Mouse (Mus musculus) embryonic facial prominence, embryonic 12.5 days (tissue): ENCODE data around the gene Pgls. TPM values are rescaled to one million over a fixed set of nuclear protein-coding genes. Genes with fewer than 3 reads are reported as not detected.

Source experiments
- ATAC-seq: fragments of 200-750 bp; cut with Nextera tagmentation; 2 replicates; pipeline ENCODE4 v1.8.0; 2017; ENCODE audit not compliant: insufficient number of reproducible peaks, insufficient read depth, low FRiP score, low TSS enrichment
- H3K27ac ChIP-seq: fragments of 300-500 bp; sonication (generic); 2 replicates; pipeline ENCODE4 v1.5.1; 2016; ENCODE audit warnings: mild to moderate bottlenecking
- H3K27me3 ChIP-seq: fragments of 300-500 bp; sonication (generic); 2 replicates; pipeline ENCODE4 v1.6.1; 2016; ENCODE audit warnings: mild to moderate bottlenecking, moderate library complexity
- H3K36me3 ChIP-seq: fragments of 300-500 bp; sonication (generic); 2 replicates; pipeline ENCODE4 v1.6.1; 2016; ENCODE audit warnings: mild to moderate bottlenecking
- H3K4me1 ChIP-seq: fragments of 300-500 bp; sonication (generic); 2 replicates; pipeline ENCODE4 v1.6.1; 2016
- H3K4me2 ChIP-seq: fragments of 300-500 bp; sonication (generic); replicated peaks from 2 replicates; pipeline ENCODE4 v1.6.1; 2016; ENCODE audit warnings: mild to moderate bottlenecking, moderate library complexity
- H3K4me3 ChIP-seq: fragments of 300-500 bp; sonication (generic); 2 replicates; pipeline ENCODE4 v1.5.1; 2016; ENCODE audit warnings: mild to moderate bottlenecking
- H3K9ac ChIP-seq: fragments of 300-500 bp; sonication (generic); 2 replicates; pipeline ENCODE4 v1.6.1; 2016; ENCODE audit warnings: mild to moderate bottlenecking, moderate library complexity
- H3K9me3 ChIP-seq: fragments of 300-500 bp; sonication (generic); 2 replicates; pipeline ENCODE4 v1.6.1; 2016; ENCODE audit warnings: mild to moderate bottlenecking, moderate library complexity
- WGBS: fragments of 180-500 bp; shearing (Covaris S2); methylation state at CpG from one replicate; pipeline ENCODE4 v1.1.7; 2016; 5-methylcytosine and 5-hydroxymethylcytosine counted together
- polyA plus RNA-seq: library from polyadenylated mRNA; unstranded; fragments of >200 nt; fragmentation: Nextera tagmentation; extraction: Ambion mirVana; gene quantifications from 2 replicates; pipeline ENCODE4 v1.2.1, GENCODE M21; 2016

The Pgls gene
- polyA plus RNA-seq = 230 and 236 TPM in 2 replicates

- H3K9me3 ChIP-seq = no peaks in the 10 kb centered on the region
- H3K4me2 ChIP-seq = peak within 1 kb of the TSS; percentile 92
- H3K9ac ChIP-seq = peak within 1 kb of the TSS; percentile 95
- peak; percentile 77 for ATAC-seq
- under 1% methylated on average over 71 of the region's 71 CpGs for WGBS
- peak within 1 kb of the TSS; percentile 93 for H3K4me3 ChIP-seq
- H3K36me3 ChIP-seq = no peaks in the 10 kb centered on the region
- H3K27me3 ChIP-seq = no peaks in the 10 kb centered on the region
- peaks cover 32% of the 10 kb centered on the region for H3K4me1 ChIP-seq
- peak within 1 kb of the TSS; percentile 98 for H3K27ac ChIP-seq
Measured at GRCm38 (mm10) chr8:71591471-71592373, at the start of gene Pgls. Pgls (plus strand) TSS chr8:71592176.

- peak within 1 kb of the TSS; percentile 89 for H3K4me2 ChIP-seq
- H3K9ac ChIP-seq = peak within 1 kb of the TSS; percentile 87
- 0 out of 2 replicates have a peak, but pooled peaks cover 3% of the 10 kb centered on the region for H3K27me3 ChIP-seq
- peaks cover 25% of the 10 kb centered on the region for H3K36me3 ChIP-seq
- no peaks in the 10 kb centered on the region for H3K9me3 ChIP-seq
- ATAC-seq = peak; percentile 87
- H3K4me3 ChIP-seq = peak within 1 kb of the TSS; percentile 91
- peaks cover 11% of the 10 kb centered on the region for H3K4me1 ChIP-seq
- H3K27ac ChIP-seq = 0 out of 2 replicates have a peak within 1 kb of the TSS, but pooled peaks have one; percentile 33
- under 1% methylated on average over 54 of the region's 55 CpGs for WGBS
Measured at GRCm38 (mm10) chr8:71542632-71543343, 49.2 kb upstream of the Pgls start, which contains the start of gene Mvb12a. Mvb12a (plus strand) TSS chr8:71542922.

- peaks cover 8% of the 10 kb centered on the region for H3K4me1 ChIP-seq
- H3K27ac ChIP-seq = no peak overlapping the region
- peak overlapping the region; percentile 87; the same call in 1 of the 2 replicates for H3K9ac ChIP-seq
- H3K4me3 ChIP-seq = peak overlapping the region; percentile 91
- H3K9me3 ChIP-seq = no peaks in the 10 kb centered on the region
- 0 out of 2 replicates have a peak, but pooled peaks cover 3% of the 10 kb centered on the region for H3K27me3 ChIP-seq
- WGBS = 87% methylated on average over 9 of the region's 9 CpGs
- no peak for ATAC-seq
- H3K4me2 ChIP-seq = peak overlapping the region; percentile 89
- peaks cover 32% of the 10 kb centered on the region for H3K36me3 ChIP-seq
Measured at GRCm38 (mm10) chr8:71543755-71544154, 48.2 kb upstream of the Pgls start.

- no peak overlapping the region for H3K4me3 ChIP-seq
- H3K9ac ChIP-seq = no peak overlapping the region
- no peaks in the 10 kb centered on the region for H3K27me3 ChIP-seq
- H3K36me3 ChIP-seq = peaks cover 32% of the 10 kb centered on the region
- peaks cover 8% of the 10 kb centered on the region for H3K4me1 ChIP-seq
- H3K9me3 ChIP-seq = no peaks in the 10 kb centered on the region
- no peak for ATAC-seq
- WGBS = 88% methylated on average over 11 of the region's 11 CpGs
- H3K4me2 ChIP-seq = no peak overlapping the region
- H3K27ac ChIP-seq = no peak overlapping the region
Measured at GRCm38 (mm10) chr8:71545053-71545452, 46.9 kb upstream of the Pgls start.

GRCm38 (mm10) chr8:71547590-71547989 is 44.4 kb upstream of the Pgls start:
- no peak overlapping the region for H3K4me2 ChIP-seq
- peaks cover 32% of the 10 kb centered on the region for H3K36me3 ChIP-seq
- H3K27me3 ChIP-seq = no peaks in the 10 kb centered on the region
- ATAC-seq = no peak
- 84% methylated on average over 7 of the region's 7 CpGs for WGBS
- H3K27ac ChIP-seq = no peak overlapping the region
- peaks cover 8% of the 10 kb centered on the region for H3K4me1 ChIP-seq
- H3K9me3 ChIP-seq = no peaks in the 10 kb centered on the region
- no peak overlapping the region for H3K9ac ChIP-seq
- no peak overlapping the region for H3K4me3 ChIP-seq

- H3K4me2 ChIP-seq = no peak overlapping the region
- peaks cover 4% of the 10 kb centered on the region for H3K27me3 ChIP-seq
- no peak for ATAC-seq
- peaks cover 3% of the 10 kb centered on the region; the same call in 1 of the 2 replicates for H3K4me1 ChIP-seq
- no peak overlapping the region for H3K9ac ChIP-seq
- H3K27ac ChIP-seq = no peak overlapping the region
- peaks cover 25% of the 10 kb centered on the region for H3K36me3 ChIP-seq
- no peaks in the 10 kb centered on the region for H3K9me3 ChIP-seq
- 65% methylated on average over 7 of the region's 7 CpGs for WGBS
- H3K4me3 ChIP-seq = no peak overlapping the region
Measured at GRCm38 (mm10) chr8:71550754-71551153, 41.2 kb upstream of the Pgls start.

- no peak overlapping the region for H3K4me3 ChIP-seq
- ATAC-seq = no peak
- no peak overlapping the region for H3K9ac ChIP-seq
- H3K9me3 ChIP-seq = no peaks in the 10 kb centered on the region
- peaks cover 3% of the 10 kb centered on the region; the same call in 1 of the 2 replicates for H3K4me1 ChIP-seq
- no peak overlapping the region for H3K4me2 ChIP-seq
- WGBS = 49% methylated on average over 6 of the region's 6 CpGs
- H3K27me3 ChIP-seq = peaks cover 25% of the 10 kb centered on the region
- H3K36me3 ChIP-seq = peaks cover 8% of the 10 kb centered on the region
- 0 out of 2 replicates have a peak overlapping the region, but pooled peaks have one; percentile 30 for H3K27ac ChIP-seq
Measured at GRCm38 (mm10) chr8:71552770-71553169, 39.2 kb upstream of the Pgls start.

GRCm38 (mm10) chr8:71554001-71554400 is 38.0 kb upstream of the Pgls start:
- no peak for ATAC-seq
- Histone ChIP-seq H3K27me3 (peaks cover 37% of the 10 kb centered on the region), H3K27ac (no peak overlapping the region), H3K4me1 (peaks cover 10% of the 10 kb centered on the region; the same call in 1 of the 2 replicates), H3K4me2 (no peak overlapping the region), H3K36me3 (no peaks in the 10 kb centered on the region), H3K9me3 (no peaks in the 10 kb centered on the region), H3K4me3 (no peak overlapping the region), H3K9ac (no peak overlapping the region)
- 64% methylated on average over 6 of the region's 6 CpGs for WGBS

GRCm38 (mm10) chr8:71554644-71555043 is 37.3 kb upstream of the Pgls start:
- Histone ChIP-seq H3K9me3 (no peaks in the 10 kb centered on the region), H3K4me2 (no peak overlapping the region), H3K27me3 (peaks cover 43% of the 10 kb centered on the region), H3K9ac (no peak overlapping the region), H3K4me1 (peaks cover 10% of the 10 kb centered on the region; the same call in 1 of the 2 replicates), H3K27ac (no peak overlapping the region), H3K4me3 (no peak overlapping the region), H3K36me3 (no peaks in the 10 kb centered on the region)
- ATAC-seq = no peak
- WGBS = 80% methylated on average over 2 of the region's 2 CpGs

GRCm38 (mm10) chr8:71558071-71558957 is 33.7 kb upstream of the Pgls start, which contains the start of gene Tmem221:
Tmem221 (minus strand) TSS chr8:71558871.
- H3K27me3 ChIP-seq = peaks cover 78% of the 10 kb centered on the region
- H3K4me3 ChIP-seq = peak within 1 kb of the TSS; percentile 33
- no peaks in the 10 kb centered on the region for H3K36me3 ChIP-seq
- WGBS = 4% methylated on average over 70 of the region's 70 CpGs
- ATAC-seq = no peak
- peak within 1 kb of the TSS; percentile 50 for H3K4me2 ChIP-seq
- H3K27ac ChIP-seq = no peak within 1 kb of the TSS
- peak within 1 kb of the TSS; percentile 17; the same call in 1 of the 2 replicates for H3K9ac ChIP-seq
- H3K4me1 ChIP-seq = peaks cover 7% of the 10 kb centered on the region; the same call in 1 of the 2 replicates
- H3K9me3 ChIP-seq = no peaks in the 10 kb centered on the region
